Mouse (Mus musculus) heart, embryonic 10.5 days (tissue): ENCODE data around the gene Scd1. TPM values are rescaled to one million over a fixed set of nuclear protein-coding genes. Genes with fewer than 3 reads are reported as not detected.

ENCODE experiments used
- DNase-seq: peaks from one replicate; pipeline ENCODE4 v3.0.0-alpha.2; 2017; ENCODE audit warnings: low spot score
- H3K27ac ChIP-seq: fragments of 300-500 bp; sonication (generic); 2 replicates; pipeline ENCODE4 v1.5.1; 2016; ENCODE audit warnings: mild to moderate bottlenecking
- H3K27me3 ChIP-seq: fragments of 300-500 bp; sonication (generic); 2 replicates; pipeline ENCODE4 v1.6.1; 2016; ENCODE audit warnings: mild to moderate bottlenecking; ENCODE audit not compliant: poor library complexity, insufficient read depth, severe bottlenecking
- H3K36me3 ChIP-seq: fragments of 300-500 bp; sonication (generic); 2 replicates; pipeline ENCODE4 v1.6.1; 2016; ENCODE audit warnings: mild to moderate bottlenecking, moderate library complexity
- H3K4me1 ChIP-seq: fragments of 300-500 bp; sonication (generic); 2 replicates; pipeline ENCODE4 v1.6.1; 2016; ENCODE audit warnings: mild to moderate bottlenecking
- H3K4me3 ChIP-seq: fragments of 300-500 bp; sonication (generic); 2 replicates; pipeline ENCODE4 v1.5.1; 2016; ENCODE audit warnings: mild to moderate bottlenecking, moderate library complexity
- H3K9me3 ChIP-seq: fragments of 300-500 bp; sonication (generic); 2 replicates; pipeline ENCODE4 v1.6.1; 2016; ENCODE audit warnings: mild to moderate bottlenecking, moderate library complexity
- WGBS: fragments of 180-500 bp; shearing (Covaris S2); methylation state at CpG from one replicate; pipeline ENCODE4 v1.1.7; 2016; 5-methylcytosine and 5-hydroxymethylcytosine counted together
- polyA plus RNA-seq: library from polyadenylated mRNA; unstranded; fragments of >200 nt; fragmentation: Nextera tagmentation; extraction: Ambion mirVana; gene quantifications from 2 replicates; pipeline ENCODE4 v1.2.1, GENCODE M21; 2016

Scd1 gene
- polyA plus RNA-seq, 1 experiment from 2014 or later = 5.5 TPM

- H3K9me3 ChIP-seq = no peaks in the 10 kb centered on the region
- 87% methylated on average over 5 of the region's 5 CpGs for WGBS
- peaks cover 22% of the 10 kb centered on the region for H3K4me1 ChIP-seq
- no peaks in the 10 kb centered on the region for H3K36me3 ChIP-seq
- H3K4me3 ChIP-seq = no peak overlapping the region
- H3K27ac ChIP-seq = no peak overlapping the region
- H3K27me3 ChIP-seq = no peaks in the 10 kb centered on the region
- no peak for DNase-seq
Observed at GRCm38 (mm10) chr19:44392339-44393009, 15.2 kb downstream of the Scd1 start.

- Histone ChIP-seq H3K4me3 (no peak overlapping the region), H3K36me3 (no peaks in the 10 kb centered on the region), H3K9me3 (no peaks in the 10 kb centered on the region), H3K27ac (no peak overlapping the region), H3K4me1 (peaks cover 24% of the 10 kb centered on the region), H3K27me3 (no peaks in the 10 kb centered on the region)
- no peak for DNase-seq
- WGBS = 84% methylated on average over 4 of the region's 4 CpGs
Observed at GRCm38 (mm10) chr19:44391856-44392255, 15.8 kb downstream of the Scd1 start.

- no peaks in the 10 kb centered on the region for H3K27me3 ChIP-seq
- peaks cover 29% of the 10 kb centered on the region for H3K4me1 ChIP-seq
- no peak for DNase-seq
- H3K4me3 ChIP-seq = no peak overlapping the region
- peak overlapping the region; percentile 92; the same call in 1 of the 2 replicates for H3K27ac ChIP-seq
- H3K9me3 ChIP-seq = no peaks in the 10 kb centered on the region
- WGBS = 62% methylated on average over 1 of the region's 1 CpGs
- no peaks in the 10 kb centered on the region for H3K36me3 ChIP-seq
Observed at GRCm38 (mm10) chr19:44389507-44389906, 18.2 kb downstream of the Scd1 start.

- Histone ChIP-seq H3K9me3 (no peaks in the 10 kb centered on the region), H3K36me3 (no peaks in the 10 kb centered on the region), H3K4me3 (peak overlapping the region; percentile 71), H3K27ac (peak overlapping the region; percentile 92), H3K4me1 (peaks cover 29% of the 10 kb centered on the region), H3K27me3 (no peaks in the 10 kb centered on the region)
- 5% methylated on average over 41 of the region's 41 CpGs for WGBS
- peak; percentile 98 for DNase-seq
Observed at GRCm38 (mm10) chr19:44388475-44389428, 18.9 kb downstream of the Scd1 start.

- no peaks in the 10 kb centered on the region for H3K9me3 ChIP-seq
- H3K36me3 ChIP-seq = no peaks in the 10 kb centered on the region
- 18% methylated on average over 19 of the region's 19 CpGs for WGBS
- peaks cover 29% of the 10 kb centered on the region for H3K4me1 ChIP-seq
- no peak for DNase-seq
- H3K4me3 ChIP-seq = peak overlapping the region; percentile 71
- no peaks in the 10 kb centered on the region for H3K27me3 ChIP-seq
- H3K27ac ChIP-seq = peak overlapping the region; percentile 92
Observed at GRCm38 (mm10) chr19:44387746-44388474, 19.8 kb downstream of the Scd1 start.

- no peaks in the 10 kb centered on the region for H3K27me3 ChIP-seq
- no peak for DNase-seq
- H3K27ac ChIP-seq = peak overlapping the region; percentile 92; the same call in 1 of the 2 replicates
- 91% methylated on average over 4 of the region's 4 CpGs for WGBS
- H3K4me3 ChIP-seq = no peak overlapping the region; the same call in 1 of the 2 replicates
- H3K36me3 ChIP-seq = no peaks in the 10 kb centered on the region
- H3K9me3 ChIP-seq = no peaks in the 10 kb centered on the region
- peaks cover 29% of the 10 kb centered on the region for H3K4me1 ChIP-seq
Observed at GRCm38 (mm10) chr19:44387089-44387671, 20.5 kb downstream of the Scd1 start.

- Histone ChIP-seq H3K36me3 (no peaks in the 10 kb centered on the region), H3K4me3 (no peak overlapping the region), H3K27me3 (no peaks in the 10 kb centered on the region), H3K4me1 (peaks cover 29% of the 10 kb centered on the region), H3K27ac (no peak overlapping the region), H3K9me3 (no peaks in the 10 kb centered on the region)
- no peak for DNase-seq
- 62% methylated on average over 6 of the region's 6 CpGs for WGBS
Observed at GRCm38 (mm10) chr19:44385887-44386498, 21.7 kb downstream of the Scd1 start.

GRCm38 (mm10) chr19:44382682-44383321 is 24.9 kb downstream of the Scd1 start:
- 90% methylated on average over 12 of the region's 12 CpGs for WGBS
- Histone ChIP-seq H3K36me3 (no peaks in the 10 kb centered on the region), H3K27me3 (no peaks in the 10 kb centered on the region), H3K4me3 (no peak overlapping the region), H3K9me3 (no peaks in the 10 kb centered on the region), H3K27ac (no peak overlapping the region), H3K4me1 (peaks cover 13% of the 10 kb centered on the region)
- no peak for DNase-seq

GRCm38 (mm10) chr19:44380065-44380464 is 27.6 kb downstream of the Scd1 start:
- WGBS = 91% methylated on average over 4 of the region's 4 CpGs
- Histone ChIP-seq H3K4me1 (peaks cover 6% of the 10 kb centered on the region), H3K27me3 (no peaks in the 10 kb centered on the region)

GRCm38 (mm10) chr19:44379090-44379489 is 28.6 kb downstream of the Scd1 start:
- Histone ChIP-seq H3K9me3 (no peaks in the 10 kb centered on the region), H3K27ac (no peak overlapping the region), H3K4me3 (no peak overlapping the region), H3K36me3 (no peaks in the 10 kb centered on the region), H3K27me3 (no peaks in the 10 kb centered on the region), H3K4me1 (peaks cover 6% of the 10 kb centered on the region)
- DNase-seq = no peak

More at GRCm38 (mm10) chr19:44380065-44380464, 27.6 kb downstream of the Scd1 start:
- no peak for DNase-seq
- Histone ChIP-seq H3K36me3 (no peaks in the 10 kb centered on the region), H3K4me3 (no peak overlapping the region), H3K27ac (no peak overlapping the region), H3K9me3 (no peaks in the 10 kb centered on the region)

GRCm38 (mm10) chr19:44377629-44378375 is 29.9 kb downstream of the Scd1 start:
- Histone ChIP-seq H3K4me3 (no peak overlapping the region), H3K9me3 (no peaks in the 10 kb centered on the region), H3K4me1 (peaks cover 6% of the 10 kb centered on the region), H3K27me3 (no peaks in the 10 kb centered on the region), H3K27ac (no peak overlapping the region), H3K36me3 (no peaks in the 10 kb centered on the region)
- WGBS = 44% methylated on average over 5 of the region's 5 CpGs
- DNase-seq = no peak
